Mouse (Mus musculus): ENCODE results near the gene Ctsh. TPM values are rescaled to one million over a fixed set of nuclear protein-coding genes. Genes with fewer than 3 reads are reported as not detected.

The Ctsh gene
- total RNA-seq (2021) = 10 to 100 TPM in 1 of 2 experiments, 1 to 10 TPM in 1; 9.9 to 13.5 TPM
- long read RNA-seq, experiment 1, transcript Ctsh-201 (12 exons, 1,617 nt) = major isoform, 13 of 14 reads
- long read RNA-seq, experiment 1, partial matches to known transcripts = 0 of 14 reads
- long read RNA-seq, experiment 1, other reads (novel, unspliced or antisense) = 0 of 14 reads
- long read RNA-seq, experiment 2, transcript Ctsh-201 (12 exons, 1,617 nt) = major isoform, 11 of 13 reads
- long read RNA-seq, experiment 2, partial matches to known transcripts = 1 of 13 reads
- long read RNA-seq, experiment 2, other reads (novel, unspliced or antisense) = 0 of 13 reads

GRCm38 (mm10) chr9:90053852-90054251 is at the start of gene Ctsh:
Gene Ctsh (plus strand): TSS chr9:90054152.
- intact Hi-C loops (cut with DNase I) = no loop called here
- no peak for DNase-seq
- no peak for TF ChIP-seq CTCF (IDR thresholded peaks at IDR 0.05)
- Histone ChIP-seq H3K27ac (peak within 1 kb of the TSS; percentile 82), H3K4me3 (peak within 1 kb of the TSS; percentile 83)

GRCm38 (mm10) chr9:90006432-90006831 is 47.5 kb upstream of the Ctsh start:
- Histone ChIP-seq H3K27ac (no peak overlapping the region), H3K4me3 (no peak overlapping the region)
- intact Hi-C loops (cut with DNase I) = no loop called here
- no peak for TF ChIP-seq CTCF (IDR thresholded peaks at IDR 0.05)
- no peak for DNase-seq

GRCm38 (mm10) chr9:90007094-90007493 is 46.9 kb upstream of the Ctsh start:
- intact Hi-C loops (cut with DNase I) = no loop called here
- H3K4me3 ChIP-seq = no peak overlapping the region
- TF ChIP-seq CTCF (IDR thresholded peaks at IDR 0.05) = no peak
- no peak for DNase-seq
- H3K27ac ChIP-seq = no peak overlapping the region

GRCm38 (mm10) chr9:90008138-90008537 is 45.8 kb upstream of the Ctsh start:
- Histone ChIP-seq H3K4me3 (no peak overlapping the region), H3K27ac (no peak overlapping the region)
- TF ChIP-seq CTCF (IDR thresholded peaks at IDR 0.05) = no peak
- no peak for DNase-seq
- intact Hi-C loops (cut with DNase I) = no loop called here

GRCm38 (mm10) chr9:90011849-90012248 is 42.1 kb upstream of the Ctsh start:
- Histone ChIP-seq H3K27ac (no peak overlapping the region), H3K4me3 (no peak overlapping the region)
- no peak for DNase-seq
- TF ChIP-seq CTCF (IDR thresholded peaks at IDR 0.05) = no peak
- intact Hi-C loops (cut with DNase I) = no loop called here

GRCm38 (mm10) chr9:90014649-90015048 is 39.3 kb upstream of the Ctsh start:
- DNase-seq = no peak
- no peak overlapping the region for H3K4me3 ChIP-seq
- intact Hi-C loops (cut with DNase I) = no loop called here
- H3K27ac ChIP-seq = no peak overlapping the region
- TF ChIP-seq CTCF (IDR thresholded peaks at IDR 0.05) = no peak

GRCm38 (mm10) chr9:90016204-90016603 is 37.7 kb upstream of the Ctsh start:
- Histone ChIP-seq H3K4me3 (no peak overlapping the region), H3K27ac (no peak overlapping the region)
- DNase-seq = no peak
- intact Hi-C loops (cut with DNase I) = no loop called here
- no peak for TF ChIP-seq CTCF (IDR thresholded peaks at IDR 0.05)

- no peak for TF ChIP-seq CTCF (IDR thresholded peaks at IDR 0.05)
- DNase-seq = no peak
- intact Hi-C loops (cut with DNase I) = no loop called here
- no peak overlapping the region for H3K4me3 ChIP-seq
- no peak overlapping the region for H3K27ac ChIP-seq
Measured at GRCm38 (mm10) chr9:90020866-90021265, 33.1 kb upstream of the Ctsh start.

- intact Hi-C loops (cut with DNase I) = no loop called here
- Histone ChIP-seq H3K27ac (no peak overlapping the region), H3K4me3 (no peak overlapping the region)
- no peak for TF ChIP-seq CTCF (IDR thresholded peaks at IDR 0.05)
- no peak for DNase-seq
Measured at GRCm38 (mm10) chr9:90021442-90021841, 32.5 kb upstream of the Ctsh start.

- H3K4me3 ChIP-seq = no peak overlapping the region
- peak; percentile 31; the same call in 1 of the 2 replicates for TF ChIP-seq CTCF (IDR thresholded peaks at IDR 0.05)
- no peak for DNase-seq
- H3K27ac ChIP-seq = no peak overlapping the region
- intact Hi-C loops (cut with DNase I) = no loop called here
Measured at GRCm38 (mm10) chr9:90027709-90028108, 26.2 kb upstream of the Ctsh start.

GRCm38 (mm10) chr9:90033922-90034321 is 20.0 kb upstream of the Ctsh start:
- DNase-seq = peak; percentile 23
- Histone ChIP-seq H3K4me3 (no peak overlapping the region), H3K27ac (no peak overlapping the region)
- intact Hi-C loops (cut with DNase I) = no loop called here
- TF ChIP-seq CTCF (IDR thresholded peaks at IDR 0.05) = no peak

- Histone ChIP-seq H3K27ac (no peak overlapping the region), H3K4me3 (no peak overlapping the region)
- no peak for TF ChIP-seq CTCF (IDR thresholded peaks at IDR 0.05)
- no peak for DNase-seq
- intact Hi-C loops (cut with DNase I) = no loop called here
Measured at GRCm38 (mm10) chr9:90035168-90035567, 18.8 kb upstream of the Ctsh start.

- TF ChIP-seq CTCF (IDR thresholded peaks at IDR 0.05) = no peak
- Histone ChIP-seq H3K4me3 (no peak overlapping the region), H3K27ac (no peak overlapping the region)
- DNase-seq = no peak
- intact Hi-C loops (cut with DNase I) = no loop called here
Measured at GRCm38 (mm10) chr9:90035794-90036193, 18.2 kb upstream of the Ctsh start.

- H3K4me3 ChIP-seq = no peak overlapping the region
- no peak for DNase-seq
- TF ChIP-seq CTCF (IDR thresholded peaks at IDR 0.05) = no peak
- H3K27ac ChIP-seq = no peak overlapping the region
- intact Hi-C loops (cut with DNase I) = no loop called here
Measured at GRCm38 (mm10) chr9:90036313-90036712, 17.6 kb upstream of the Ctsh start.

All from gastrocnemius, adult 2 months (tissue).